In the genomic region with DNA sequence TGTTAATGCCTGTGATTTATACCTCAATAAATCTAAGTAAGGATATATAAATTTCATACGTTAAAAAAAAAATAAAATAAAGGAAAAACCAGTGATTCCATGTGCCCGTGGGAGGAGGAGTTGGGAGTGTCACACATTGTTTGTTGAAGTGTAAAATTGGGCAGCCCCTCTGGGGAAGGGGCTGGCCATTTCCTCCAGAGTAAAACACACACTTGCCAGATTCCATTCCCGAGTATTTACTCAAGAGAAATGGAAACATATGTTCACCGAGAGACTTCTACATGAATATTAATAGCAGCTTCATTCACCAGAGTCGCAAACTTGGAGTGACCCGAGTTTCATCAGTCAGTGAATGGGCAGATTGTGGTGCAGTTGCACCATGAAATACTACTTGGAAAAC, we compare ENCODE assay signal across 29 mouse cellular contexts.
DNase-seq lines count a peak whose midpoint lies in the region; ATAC-seq lines count a peak whose summit lies in the region.
"Had no signal": no experiment of that assay in that cellular context is flagged by ENCODE, and none has a peak within 500 bp of the region (broad histone marks: within the 10 kb centered on the region; RNA-seq: fewer than 3 reads in every experiment).

No protein-coding gene starts in this region.

- peaks cover 7% of the 10 kb centered on the region; the same call in 1 of the 2 replicates for H3K4me1 ChIP-seq in forebrain, embryonic 14.5 days (ENCODE audit: control insufficient read depth, insufficient read depth, low read length)
- H3K4me1 ChIP-seq in forebrain, embryonic 11.5 days (replicated peaks; ENCODE audit: control insufficient read depth, insufficient read depth, low read length): peaks cover 3% of the 10 kb centered on the region; the same call in 1 of the 2 replicates
- peaks cover 2% of the 10 kb centered on the region for H3K4me1 ChIP-seq in embryonic facial prominence, embryonic 11.5 days (ENCODE audit: control insufficient read depth, insufficient read depth, low read length)
- H3K4me1 ChIP-seq: heart, embryonic 15.5 days had no signal

- no peak overlapping the region for H3K4me3 ChIP-seq in forebrain, embryonic 14.5 days (ENCODE audit: low read depth, low read length)
- H3K4me3 ChIP-seq in forebrain, embryonic 11.5 days (ENCODE audit: low read depth, low read length): no peak overlapping the region
- no peak overlapping the region for H3K4me3 ChIP-seq in embryonic facial prominence, embryonic 11.5 days (ENCODE audit: low read depth, low read length)
- H3K4me3 ChIP-seq: erythroblast, embryonic 14.5 days; forebrain, embryonic 15.5 days; gastrocnemius, adult 2 months; heart, embryonic 12.5 days; heart, embryonic 15.5 days; hindbrain, embryonic 10.5 days; hindbrain, embryonic 13.5 days; intestine, embryonic 15.5 days had no signal

- 53% methylated on average over 6 of the region's 6 CpGs for WGBS in forebrain, embryonic 14.5 days
- WGBS in forebrain, embryonic 11.5 days: 63% methylated on average over 6 of the region's 6 CpGs
- 30% methylated on average over 6 of the region's 6 CpGs for WGBS in embryonic facial prominence, embryonic 11.5 days

- no peaks in the 10 kb centered on the region for H3K9me3 ChIP-seq in forebrain, embryonic 14.5 days (replicated peaks; ENCODE audit: control insufficient read depth, low read length)
- no peaks in the 10 kb centered on the region for H3K9me3 ChIP-seq in forebrain, embryonic 11.5 days (ENCODE audit: control insufficient read depth, low read length)
- no peaks in the 10 kb centered on the region for H3K9me3 ChIP-seq in embryonic facial prominence, embryonic 11.5 days (replicated peaks; ENCODE audit: control insufficient read depth, low read length)
- H3K9me3 ChIP-seq: forebrain, embryonic 15.5 days; heart, embryonic 12.5 days; heart, embryonic 15.5 days; hindbrain, embryonic 10.5 days; hindbrain, embryonic 13.5 days; intestine, embryonic 15.5 days had no signal

- no peaks in the 10 kb centered on the region for H3K36me3 ChIP-seq in forebrain, embryonic 14.5 days (ENCODE audit: control insufficient read depth, insufficient read depth, low read length)
- H3K36me3 ChIP-seq in forebrain, embryonic 11.5 days (ENCODE audit: control insufficient read depth, insufficient read depth, low read length): no peaks in the 10 kb centered on the region
- H3K36me3 ChIP-seq in embryonic facial prominence, embryonic 11.5 days (replicated peaks; ENCODE audit: control insufficient read depth, insufficient read depth, low read depth, low read length): no peaks in the 10 kb centered on the region
- H3K36me3 ChIP-seq: forebrain, embryonic 15.5 days; heart, embryonic 12.5 days; heart, embryonic 15.5 days; hindbrain, embryonic 10.5 days; hindbrain, embryonic 13.5 days; intestine, embryonic 15.5 days had no signal

- H3K27me3 ChIP-seq in forebrain, embryonic 14.5 days (replicated peaks; ENCODE audit: control insufficient read depth, insufficient read depth, low read length): no peaks in the 10 kb centered on the region
- no peaks in the 10 kb centered on the region for H3K27me3 ChIP-seq in forebrain, embryonic 11.5 days (ENCODE audit: control insufficient read depth, insufficient read depth, low read length)
- no peaks in the 10 kb centered on the region for H3K27me3 ChIP-seq in embryonic facial prominence, embryonic 11.5 days (ENCODE audit: control insufficient read depth, insufficient read depth, low read length)
- H3K27me3 ChIP-seq: forebrain, embryonic 15.5 days; heart, embryonic 15.5 days; hindbrain, embryonic 13.5 days; intestine, embryonic 15.5 days had no signal

- H3K27ac ChIP-seq in forebrain, embryonic 14.5 days (ENCODE audit: low read depth, low read length): no peak overlapping the region
- no peak overlapping the region for H3K27ac ChIP-seq in forebrain, embryonic 11.5 days (ENCODE audit: low read depth, low read length)
- H3K27ac ChIP-seq in embryonic facial prominence, embryonic 11.5 days (replicated peaks; ENCODE audit: low read depth, low read length): peak overlapping the region; percentile 20; the same call in 1 of the 2 replicates
- H3K27ac ChIP-seq: forebrain, embryonic 15.5 days; gastrocnemius, adult 2 months; heart, embryonic 15.5 days; hindbrain, embryonic 10.5 days; hindbrain, embryonic 13.5 days; intestine, embryonic 15.5 days had no signal

- no peak for ATAC-seq in forebrain, embryonic 14.5 days
- ATAC-seq in forebrain, embryonic 11.5 days (replicated peaks; ENCODE audit: low FRiP score): no peak
- ATAC-seq in embryonic facial prominence, embryonic 11.5 days (replicated peaks; ENCODE audit: insufficient number of reproducible peaks, low FRiP score, low TSS enrichment, low read depth): no peak
- ATAC-seq in monocyte, adult 5-6 weeks (replicated peaks; ENCODE audit: insufficient number of reproducible peaks, low FRiP score, low TSS enrichment, poor library complexity, severe bottlenecking): no peak
- ATAC-seq: activated CD4-positive, CD25-positive, alpha-beta regulatory T cell, adult 4 months; CD4-positive, CD25-positive, alpha-beta regulatory T cell, adult 4 months; forebrain, embryonic 15.5 days; hindbrain, embryonic 16.5 days; intestine, embryonic 15.5 days had no signal

- peak; percentile 49 for DNase-seq in forebrain, embryonic 14.5 days (ENCODE audit: low spot score)
- DNase-seq in forebrain, embryonic 11.5 days (ENCODE audit: low spot score): no peak
- peak; percentile 18 for DNase-seq in adipocyte (ENCODE audit: low spot score)
- peak; percentile 71 for DNase-seq in embryonic facial prominence, embryonic 11.5 days (ENCODE audit: low spot score)
- DNase-seq in ovary, adult 18-20 months (ENCODE audit: low spot score): no peak
- no peak for DNase-seq in gastrocnemius, adult 18-20 months (ENCODE audit: low spot score)
- DNase-seq: adrenal gland, postnatal 10 days; adrenal gland, postnatal 36 days; cerebellum, adult 11 months; cerebellum, adult 2 months; cerebellum, adult 9-11 months; cerebellum, postnatal 25 days; gastrocnemius, adult 2 months; gastrocnemius, postnatal 25 days; heart, adult 18-20 months; heart, postnatal 10 days; heart, postnatal 36 days; kidney, adult 11 months had no signal

- H3K4me2 ChIP-seq in forebrain, embryonic 14.5 days (ENCODE audit: low read length): no peak overlapping the region
- H3K4me2 ChIP-seq in forebrain, embryonic 11.5 days (ENCODE audit: low read depth, low read length, severe bottlenecking): no peak overlapping the region
- no peak overlapping the region for H3K4me2 ChIP-seq in embryonic facial prominence, embryonic 11.5 days (ENCODE audit: low read depth, low read length)
- H3K4me2 ChIP-seq: forebrain, embryonic 15.5 days; heart, embryonic 12.5 days; heart, embryonic 15.5 days; hindbrain, embryonic 13.5 days; intestine, embryonic 15.5 days had no signal

- no peak overlapping the region for H3K9ac ChIP-seq in forebrain, embryonic 14.5 days (ENCODE audit: low read length)
- H3K9ac ChIP-seq in forebrain, embryonic 11.5 days (ENCODE audit: low read length): no peak overlapping the region
- H3K9ac ChIP-seq in embryonic facial prominence, embryonic 11.5 days (replicated peaks; ENCODE audit: low read length): no peak overlapping the region
- H3K9ac ChIP-seq: forebrain, embryonic 15.5 days; heart, embryonic 12.5 days; heart, embryonic 15.5 days; hindbrain, embryonic 13.5 days; intestine, embryonic 15.5 days had no signal

Comparison
In these comparisons a context has a peak if more than half of its experiments do, and no peak if none do; other contexts are left out.
1. DNase-seq: peak in forebrain, embryonic 14.5 days (single experiment), adipocyte (single experiment) and embryonic facial prominence, embryonic 11.5 days (single experiment); none in forebrain, embryonic 11.5 days (single experiment), ovary, adult 18-20 months (single experiment) and gastrocnemius, adult 18-20 months (single experiment).